Mouse (Mus musculus) cerebellum, postnatal 25 days (tissue): ENCODE data around the gene Ttc6.
A peak's percentile ranks its signal among the peaks of the same experiment; 100 is the strongest.

Source experiments
- DNase-seq, 2 experiments: peaks; one replicate each; pipeline ENCODE4 v3.0.0; 2021; ENCODE audit warnings: mixed read lengths in 2 of 2

Gene Ttc6

DNA sequence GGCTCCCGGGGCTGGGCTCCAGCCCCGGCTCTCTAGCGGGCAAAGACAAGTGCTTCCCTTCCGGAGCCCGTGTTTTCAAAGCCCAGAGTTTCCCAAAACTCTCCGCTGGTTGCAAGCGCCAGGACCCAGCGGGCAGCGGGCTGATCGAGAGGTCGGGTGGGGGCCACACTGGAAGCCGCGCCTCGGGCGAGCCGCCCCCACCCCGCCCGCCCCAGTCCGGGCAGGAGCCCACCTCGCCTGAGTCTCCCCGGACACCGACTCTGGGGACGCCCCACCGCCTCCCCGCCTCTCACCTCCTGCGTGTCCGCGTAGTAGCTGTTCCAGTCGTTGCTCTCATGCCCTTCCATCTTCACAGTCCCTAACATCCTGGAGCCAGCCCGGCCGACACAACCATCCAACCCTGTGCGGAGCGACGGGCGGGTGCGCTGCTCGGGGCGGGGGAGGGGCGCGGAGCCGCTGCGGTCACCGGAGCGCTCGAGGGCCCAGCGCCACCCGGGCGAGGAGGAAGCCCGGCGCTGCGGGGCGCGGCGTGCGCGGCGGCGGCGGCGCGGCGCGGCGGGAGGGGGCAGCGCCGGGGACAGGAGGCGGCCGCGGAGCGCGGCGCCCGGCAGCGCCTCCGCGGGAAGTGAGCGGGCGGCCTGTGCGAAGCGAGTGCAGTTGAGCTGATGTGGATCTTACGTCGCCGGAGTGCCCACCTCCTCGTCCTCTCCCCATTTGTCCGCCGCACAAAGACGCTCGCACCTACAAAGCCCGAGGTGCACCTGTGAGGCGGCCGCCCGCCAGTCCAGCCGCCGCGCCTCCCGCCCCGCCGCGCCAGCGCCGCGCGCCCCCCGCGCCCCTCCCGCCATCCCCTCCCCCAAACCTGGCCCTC lies 18.3 kb upstream of the Ttc6 start:
- DNase-seq = peak; percentile 30 to 47

DNA sequence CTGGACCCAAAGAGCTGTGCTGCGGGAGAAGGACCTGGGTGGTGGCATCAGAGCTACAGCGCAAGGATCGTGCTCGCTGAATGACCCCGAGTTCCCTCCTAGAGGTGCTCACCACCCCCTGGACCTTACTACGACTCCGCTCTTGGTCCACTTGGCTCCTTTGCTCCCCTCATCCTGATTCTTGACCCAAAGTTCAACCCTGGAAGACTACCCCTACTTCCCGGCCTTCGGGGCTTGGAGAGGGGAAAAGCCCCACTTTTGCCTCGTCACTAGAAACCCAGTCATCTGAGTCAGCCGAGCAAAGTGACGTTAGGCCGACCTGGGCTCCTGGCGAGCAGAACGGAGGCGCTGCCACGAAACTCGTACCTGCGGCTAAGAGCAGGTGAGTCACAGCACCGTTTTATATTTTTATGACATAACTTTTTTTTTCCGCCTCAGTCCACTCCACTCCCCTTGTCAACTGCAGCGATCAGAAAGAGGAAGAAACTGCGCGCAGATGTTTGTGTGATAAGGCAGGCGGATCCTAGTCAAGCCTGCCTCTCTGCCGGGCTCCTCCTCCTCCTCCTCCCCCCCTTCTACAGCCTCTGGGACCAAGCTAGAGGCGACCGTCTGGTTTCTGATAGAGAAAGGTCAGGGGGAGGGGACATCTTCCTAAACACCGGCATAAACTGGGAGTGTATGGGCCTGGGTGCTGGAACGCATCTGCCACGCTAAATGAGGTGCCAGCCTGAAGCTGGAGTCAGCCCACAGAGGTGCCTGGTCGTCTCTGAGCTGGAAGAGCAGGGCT lies 17.3 kb upstream of the Ttc6 start, which contains the start of gene Foxa1:
Foxa1 (minus strand) TSS at position 502 of the 787 bp plus-strand sequence.
- DNase-seq = peak in 1 of 2 experiments; percentile 10

GRCm38 (mm10) chr12:57547890-57548289 lies 16.0 kb upstream of the Ttc6 start:
- no peak for DNase-seq

- no peak for DNase-seq
Observed at GRCm38 (mm10) chr12:57548352-57548980, 15.4 kb upstream of the Ttc6 start.

- no peak for DNase-seq
Observed at GRCm38 (mm10) chr12:57548981-57549666, 14.8 kb upstream of the Ttc6 start.

GRCm38 (mm10) chr12:57549667-57550160 lies 14.2 kb upstream of the Ttc6 start:
- DNase-seq = no peak

DNA sequence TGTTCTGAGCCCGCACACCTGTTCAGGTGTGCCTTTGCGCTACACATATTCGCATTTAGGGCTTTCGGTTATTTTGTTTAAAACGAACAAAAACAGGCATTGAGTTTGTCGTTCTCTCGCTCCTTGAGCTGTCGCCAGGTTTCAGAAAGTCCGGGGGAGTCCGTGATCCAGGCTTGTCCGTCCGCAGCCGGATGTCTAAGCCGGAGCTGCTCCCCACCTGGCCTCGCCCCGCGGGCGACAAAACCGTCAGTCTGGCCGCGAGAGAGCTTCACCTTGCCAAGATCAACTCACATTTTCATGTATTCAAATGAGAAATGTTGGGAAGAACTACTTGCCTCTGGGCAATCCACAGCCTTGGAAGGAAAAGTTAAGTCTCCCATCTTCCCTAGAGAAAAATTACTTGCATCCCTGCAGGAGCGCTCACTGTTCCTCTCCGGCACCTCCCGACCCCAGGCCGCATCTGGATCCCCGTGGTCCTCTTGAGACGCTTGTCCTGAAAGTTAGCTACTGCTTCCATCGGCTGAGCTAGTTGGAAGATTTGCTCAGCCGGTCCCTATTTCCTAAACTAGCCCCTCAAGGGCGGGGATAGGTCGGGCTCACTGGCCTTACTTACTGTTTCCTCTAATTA lies 13.6 kb upstream of the Ttc6 start:
- no peak for DNase-seq

DNA sequence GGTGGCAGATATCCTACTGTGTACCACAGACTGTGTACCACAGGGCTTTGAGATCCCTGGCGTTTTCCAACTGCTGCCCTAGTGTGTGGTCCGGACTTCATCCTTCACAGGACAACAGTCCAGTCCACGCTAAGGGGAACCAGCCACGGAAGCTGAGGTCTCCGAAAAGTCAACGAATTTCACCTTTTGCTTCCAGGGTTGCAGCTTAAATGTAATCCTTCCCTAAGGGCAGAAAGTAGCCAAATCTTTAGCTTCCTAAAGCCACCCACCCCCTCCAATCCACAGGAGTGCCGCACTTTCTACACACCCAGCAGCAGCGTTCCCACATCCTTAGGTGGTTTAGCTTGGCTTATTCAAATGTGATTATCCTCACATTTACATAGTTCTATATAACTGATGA lies 13.0 kb upstream of the Ttc6 start:
- DNase-seq = no peak

DNA sequence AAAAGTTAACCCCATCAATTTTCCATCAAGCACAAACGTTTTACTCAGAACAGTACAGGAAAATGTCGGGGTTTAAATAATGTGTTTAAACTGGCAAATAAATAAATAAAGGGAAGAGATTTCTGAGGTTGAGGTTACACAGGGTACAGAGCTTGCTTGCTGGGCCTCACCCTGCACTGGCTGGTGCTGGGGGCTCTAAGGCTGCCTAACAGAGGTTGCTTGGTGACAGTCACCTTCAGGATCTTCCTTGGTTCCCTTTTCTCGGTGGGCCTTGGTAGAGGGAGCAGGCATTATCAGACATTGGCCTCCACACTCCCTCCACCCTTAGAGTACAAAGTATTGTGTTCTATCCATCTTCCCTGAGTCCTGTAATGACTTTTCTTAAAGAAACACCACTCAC lies 11.6 kb upstream of the Ttc6 start:
- no peak for DNase-seq

- DNase-seq = no peak
Observed at GRCm38 (mm10) chr12:57554091-57554490, 9.8 kb upstream of the Ttc6 start.

- no peak for DNase-seq
Observed at GRCm38 (mm10) chr12:57571773-57572172, 7.9 kb downstream of the Ttc6 start.

DNA sequence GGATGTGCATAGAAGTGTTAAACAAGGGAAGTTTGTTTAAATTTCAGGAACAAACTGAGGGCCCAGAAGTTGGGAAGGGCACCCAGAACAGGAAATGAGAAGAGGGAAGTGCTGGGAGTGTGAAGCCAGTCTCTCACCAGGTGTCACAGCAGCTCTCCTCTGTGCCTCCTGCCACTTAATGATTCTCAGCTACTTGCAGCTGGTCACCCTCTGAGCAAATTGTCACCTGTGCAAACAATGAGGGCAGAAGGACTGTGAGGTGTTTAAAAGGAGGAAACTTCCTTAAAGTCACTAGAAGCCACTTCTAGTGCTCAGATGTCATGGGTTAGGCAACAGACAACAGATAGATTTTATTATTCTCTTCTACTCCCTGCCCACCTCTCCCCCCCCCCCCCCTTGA lies 8.5 kb downstream of the Ttc6 start:
- DNase-seq = no peak

DNA sequence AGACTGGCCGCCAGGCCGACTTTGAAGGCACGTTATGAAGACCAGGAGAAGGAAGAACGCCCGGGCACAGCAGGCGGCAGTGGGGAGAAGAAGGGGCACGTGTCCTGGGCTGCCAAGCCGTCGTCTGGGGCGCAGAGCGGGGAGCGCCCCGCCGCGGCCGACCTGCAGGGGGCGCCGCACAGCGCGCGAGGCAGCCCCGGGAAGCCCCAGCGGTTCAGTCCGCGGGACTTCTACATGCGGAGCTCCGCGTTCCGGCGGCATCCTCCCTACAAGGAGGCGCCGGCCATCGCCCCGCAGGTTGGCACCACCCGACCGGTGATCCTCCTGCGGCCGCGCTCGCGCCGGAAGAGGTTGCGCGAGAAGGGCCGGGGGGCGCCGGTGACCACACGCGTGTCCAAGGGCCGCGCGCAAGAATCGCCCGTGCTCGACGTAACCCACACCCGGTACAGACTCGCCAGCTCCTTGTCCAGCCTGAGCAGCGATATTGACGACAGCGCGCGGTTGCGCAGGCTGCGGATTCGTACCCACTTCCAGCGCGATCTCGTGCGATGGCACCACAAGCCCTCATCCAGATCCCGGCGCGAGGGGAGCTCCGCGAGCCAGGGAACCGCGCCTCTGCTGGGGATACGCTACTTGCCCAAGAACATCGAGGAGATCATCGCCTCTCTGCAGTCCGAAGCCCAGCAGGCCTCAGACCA lies 12.2 kb downstream of the Ttc6 start:
- peak in 1 of 2 experiments; percentile 21 for DNase-seq

- no peak for DNase-seq
Observed at GRCm38 (mm10) chr12:57607624-57608023, 43.7 kb downstream of the Ttc6 start.

DNA sequence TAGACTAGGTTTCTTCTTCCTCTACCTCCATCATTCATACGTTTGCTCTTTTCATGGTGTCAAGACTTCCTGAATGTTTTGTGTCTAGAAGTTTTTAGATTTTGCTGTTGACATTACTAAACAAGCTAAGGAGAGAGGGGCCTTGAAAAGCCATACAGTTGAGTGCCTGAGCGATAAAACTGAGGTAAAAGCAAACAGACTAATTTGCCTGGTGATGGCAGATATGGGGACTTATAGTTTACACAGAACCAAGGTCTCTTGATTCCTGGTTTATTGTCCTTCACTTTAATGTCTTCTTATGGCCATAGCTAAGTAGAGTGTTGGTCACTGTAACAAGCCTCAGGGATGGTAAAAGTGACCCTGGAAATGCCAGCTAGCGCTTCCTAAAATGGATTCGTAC lies 51.2 kb downstream of the Ttc6 start:
- no peak for DNase-seq

DNA sequence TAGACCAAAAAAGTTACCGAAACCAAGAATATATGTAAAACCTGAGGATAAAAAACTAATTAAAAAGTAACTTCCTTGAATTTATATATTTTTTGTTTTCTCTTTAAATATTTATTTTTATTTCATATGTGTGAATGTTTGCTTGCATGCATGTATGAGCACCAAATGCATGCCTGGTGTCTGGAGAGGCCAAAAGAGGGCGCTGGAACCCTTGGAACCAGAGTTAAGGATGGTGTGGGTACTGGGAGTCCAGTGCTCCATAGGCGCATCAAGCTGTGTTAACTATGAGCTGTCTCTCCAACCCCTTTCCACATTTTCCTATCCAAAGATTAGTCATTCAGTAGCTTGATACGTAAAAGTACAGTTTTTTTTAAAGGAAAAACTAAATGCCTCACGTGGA lies 58.1 kb downstream of the Ttc6 start:
- no peak for DNase-seq

DNA sequence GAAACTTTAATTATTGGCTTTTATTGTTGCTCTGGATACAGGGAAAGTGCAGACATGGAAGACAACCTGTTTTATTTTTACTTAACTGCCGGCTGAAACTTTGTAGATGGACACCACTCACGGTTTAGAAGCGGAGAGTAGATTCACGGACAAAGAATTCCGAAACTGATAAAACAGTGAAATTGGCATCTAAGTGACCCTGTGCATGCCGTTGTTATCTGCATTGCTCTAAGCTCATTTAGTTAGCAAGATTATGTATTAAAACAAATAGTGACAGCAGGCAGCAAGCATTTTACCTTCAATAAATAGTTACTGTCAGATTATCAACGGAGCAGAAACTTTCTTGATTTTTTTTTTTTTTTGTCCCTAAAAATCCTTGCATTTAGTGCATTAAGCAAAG lies 59.4 kb downstream of the Ttc6 start:
- no peak for DNase-seq

DNA sequence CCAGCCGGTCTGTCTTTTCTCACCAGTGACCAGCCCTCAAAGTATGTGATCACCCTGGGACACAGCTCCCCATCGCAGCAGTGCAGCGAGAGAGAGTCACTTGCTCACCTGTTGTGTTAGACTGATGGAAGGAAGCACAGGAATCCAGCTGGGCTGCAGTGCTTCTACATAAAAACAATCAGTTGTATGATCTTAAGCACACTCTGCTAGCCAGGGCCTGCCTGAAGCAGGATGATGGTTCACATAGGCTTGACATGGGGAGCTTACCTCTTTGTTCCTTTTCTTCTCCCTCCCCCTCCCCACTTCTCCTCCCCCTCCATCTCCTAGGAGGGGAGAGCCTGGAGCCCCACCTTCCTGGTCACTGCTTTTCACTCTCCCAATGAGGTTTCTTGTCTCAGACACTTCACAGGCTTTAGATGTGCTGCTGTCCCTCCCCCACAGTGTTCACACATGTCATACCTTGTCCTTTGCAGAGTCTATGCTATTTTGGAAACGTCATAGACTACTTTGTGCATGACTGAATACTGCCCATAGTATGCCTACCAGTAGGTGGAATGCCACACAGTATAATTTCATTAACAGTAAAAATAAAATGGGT lies 60.2 kb downstream of the Ttc6 start:
- DNase-seq = no peak

GRCm38 (mm10) chr12:57650011-57650410 lies 86.1 kb downstream of the Ttc6 start:
- peak; percentile 11 to 43 for DNase-seq

DNA sequence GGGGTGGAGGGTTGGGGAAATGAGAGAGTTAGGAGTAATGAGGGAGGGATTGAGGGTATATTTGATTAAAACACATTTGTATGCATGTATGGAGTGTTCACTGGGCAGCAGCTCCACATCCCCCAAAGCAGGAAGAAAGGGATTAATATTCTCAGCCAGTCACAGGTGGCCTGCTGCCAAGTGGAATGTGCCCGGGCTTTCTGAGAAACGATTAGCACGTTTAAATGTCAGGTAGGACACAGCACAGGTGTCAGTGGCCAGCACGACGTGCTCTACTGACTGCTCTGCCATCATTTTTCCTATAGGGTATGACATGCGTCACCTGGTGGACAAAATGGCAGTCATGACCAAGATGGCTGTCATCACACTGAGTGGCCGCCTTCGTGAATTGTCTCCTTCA lies 86.8 kb downstream of the Ttc6 start:
- peak; percentile 6 to 31 for DNase-seq
